Comparison of ENCODE assay signal across 8 mouse cellular contexts in genomic region chr2:20722165-20722991, GRCm38 (mm10).
DNase-seq lines count a peak whose midpoint lies in the region; ATAC-seq and TF ChIP-seq lines count a peak whose summit lies in the region.

No protein-coding gene starts in this region.

- TF ChIP-seq CTCF in lung, adult 2 months (IDR thresholded peaks at IDR 0.05; ENCODE audit: insufficient read depth, low read length), result no peak

- H3K4me1 ChIP-seq in lung, adult 2 months (ENCODE audit: control insufficient read depth, insufficient read depth, low read length), result peaks cover 3% of the 10 kb centered on the region
- H3K4me1 ChIP-seq in forebrain, embryonic 14.5 days (ENCODE audit: control insufficient read depth, insufficient read depth, low read length), result peaks cover 8% of the 10 kb centered on the region; the same call in 1 of the 2 replicates
- H3K4me1 ChIP-seq in hindbrain, embryonic 16.5 days (ENCODE audit: control insufficient read depth, insufficient read depth, low read depth, low read length), result no peaks in the 10 kb centered on the region
- peaks cover 9% of the 10 kb centered on the region for H3K4me1 ChIP-seq in midbrain, embryonic 15.5 days

- H3K9me3 ChIP-seq in forebrain, embryonic 14.5 days (replicated peaks; ENCODE audit: control insufficient read depth, low read length), result no peaks in the 10 kb centered on the region
- no peaks in the 10 kb centered on the region for H3K9me3 ChIP-seq in hindbrain, embryonic 16.5 days (ENCODE audit: control insufficient read depth, low read length)
- no peaks in the 10 kb centered on the region for H3K9me3 ChIP-seq in midbrain, embryonic 15.5 days

- ATAC-seq in forebrain, embryonic 14.5 days, result no peak
- ATAC-seq in hindbrain, embryonic 16.5 days, result peak; percentile 63; the same call in 1 of the 2 replicates
- ATAC-seq in midbrain, embryonic 15.5 days (replicated peaks), result peak; percentile 40; the same call in 1 of the 2 replicates

- no peaks in the 10 kb centered on the region for H3K27me3 ChIP-seq in forebrain, embryonic 14.5 days (replicated peaks; ENCODE audit: control insufficient read depth, insufficient read depth, low read length)
- H3K27me3 ChIP-seq in hindbrain, embryonic 16.5 days (replicated peaks; ENCODE audit: control insufficient read depth, insufficient read depth, low read length), result no peaks in the 10 kb centered on the region
- no peaks in the 10 kb centered on the region for H3K27me3 ChIP-seq in midbrain, embryonic 15.5 days (replicated peaks)

- no peak for TF ChIP-seq POLR2A in lung, adult 2 months (IDR thresholded peaks at IDR 0.05; ENCODE audit: borderline replicate concordance, extremely low read depth, low read depth, low read length)

- no peak overlapping the region for H3K9ac ChIP-seq in forebrain, embryonic 14.5 days (ENCODE audit: low read length)
- H3K9ac ChIP-seq in hindbrain, embryonic 16.5 days (ENCODE audit: low read depth, low read length), result no peak overlapping the region
- H3K9ac ChIP-seq in midbrain, embryonic 15.5 days, result no peak overlapping the region

- peak overlapping the region; percentile 9; the same call in 1 of the 2 replicates for H3K4me2 ChIP-seq in forebrain, embryonic 14.5 days (ENCODE audit: low read length)
- H3K4me2 ChIP-seq in hindbrain, embryonic 16.5 days (ENCODE audit: low read length), result peak overlapping the region; percentile 44
- H3K4me2 ChIP-seq in midbrain, embryonic 15.5 days, result peak overlapping the region; percentile 27

- no peak overlapping the region for H3K27ac ChIP-seq in forebrain, embryonic 14.5 days (ENCODE audit: low read depth, low read length)
- H3K27ac ChIP-seq in hindbrain, embryonic 16.5 days (ENCODE audit: low read depth, low read length), result no peak overlapping the region
- no peak overlapping the region for H3K27ac ChIP-seq in midbrain, embryonic 15.5 days

- H3K36me3 ChIP-seq in forebrain, embryonic 14.5 days (ENCODE audit: control insufficient read depth, insufficient read depth, low read length), result no peaks in the 10 kb centered on the region
- H3K36me3 ChIP-seq in hindbrain, embryonic 16.5 days (ENCODE audit: control insufficient read depth, insufficient read depth, low read length), result no peaks in the 10 kb centered on the region
- H3K36me3 ChIP-seq in midbrain, embryonic 15.5 days (replicated peaks), result no peaks in the 10 kb centered on the region

- WGBS in lung, adult 2 months, result 16% methylated on average over 15 of the region's 15 CpGs
- WGBS in forebrain, embryonic 14.5 days, result 30% methylated on average over 15 of the region's 15 CpGs
- 24% methylated on average over 15 of the region's 15 CpGs for WGBS in hindbrain, embryonic 16.5 days
- WGBS in midbrain, embryonic 15.5 days, result 17% methylated on average over 15 of the region's 15 CpGs

- H3K4me3 ChIP-seq in lung, adult 2 months (replicated peaks; ENCODE audit: extremely low read depth, low read depth, low read length), result peak overlapping the region; percentile 46
- H3K4me3 ChIP-seq in forebrain, embryonic 14.5 days (ENCODE audit: low read depth, low read length), result no peak overlapping the region
- peak overlapping the region; percentile 11 for H3K4me3 ChIP-seq in hindbrain, embryonic 16.5 days (ENCODE audit: low read length)
- H3K4me3 ChIP-seq in midbrain, embryonic 15.5 days, result 0 out of 2 replicates have a peak overlapping the region, but pooled peaks have one; percentile 1

- no peak for DNase-seq in lung, adult 2 months
- no peak for DNase-seq in lung, postnatal 4 days
- peak; percentile 24 for DNase-seq in forebrain, embryonic 14.5 days (ENCODE audit: low spot score)
- no peak for DNase-seq in urinary bladder, postnatal 4 days (ENCODE audit: low spot score in 2 of 2)
- no peak for DNase-seq in ovary, adult 18-20 months (ENCODE audit: low spot score)
- no peak for DNase-seq in retina, postnatal 1 day
